Mouse (Mus musculus) G1E (cell line): ENCODE measurements around the gene Fiz1.

Experiments
- CTCF ChIP-seq: IDR thresholded peaks from 2 replicates; pipeline ENCODE4 v1.5.1; 2012; ENCODE audit warnings: low read depth, low read length, inconsistent platforms, mixed read lengths
- GATA1 ChIP-seq: IDR thresholded peaks from 2 replicates; pipeline ENCODE4 v1.6.1; 2012; ENCODE audit warnings: borderline replicate concordance, low read length, inconsistent platforms, mixed read lengths
- POLR2AphosphoS5 ChIP-seq: IDR thresholded peaks from 2 replicates; pipeline ENCODE4 v1.6.1; 2012; ENCODE audit warnings: low read depth, low read length, inconsistent platforms; ENCODE audit not compliant: insufficient replicate concordance
- TAL1 ChIP-seq: conservative IDR thresholded peaks from 2 replicates; pipeline ENCODE4 v1.6.1; 2012; ENCODE audit warnings: low read depth, low read length, inconsistent platforms, mixed read lengths

- TF ChIP-seq CTCF (no peak), GATA1 (no peak), TAL1 (no peak), POLR2AphosphoS5 (no peak)
These were observed 39.0 kb downstream of the Fiz1 start for GRCm38 (mm10) chr7:4975455-4975854.
